Mouse (Mus musculus): ENCODE data around the gene Mogs. TPM values are rescaled to one million over a fixed set of nuclear protein-coding genes. Genes with fewer than 3 reads are reported as not detected.

Mogs gene
- polyA plus RNA-seq, 1 experiment from 2014 or later, result 8.8 TPM

DNA sequence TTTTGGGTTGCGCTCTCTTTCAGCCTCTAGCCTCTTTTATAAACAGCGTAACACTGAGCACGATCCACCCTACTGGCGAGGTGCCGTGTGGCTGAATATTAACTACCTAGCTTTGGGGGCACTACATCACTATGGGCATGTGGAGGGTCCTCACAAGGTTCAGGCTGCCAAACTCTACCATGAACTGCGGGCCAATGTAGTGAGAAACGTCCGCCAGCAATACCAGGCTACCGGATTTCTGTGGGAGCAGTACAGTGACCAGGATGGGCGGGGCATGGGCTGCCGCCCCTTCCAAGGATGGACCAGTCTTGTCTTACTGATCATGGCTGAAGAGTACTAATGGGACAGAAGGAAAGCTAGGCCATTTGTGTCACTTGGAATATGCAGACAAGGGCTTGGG is 3.1 kb downstream of the Mogs start:
- no peaks in the 10 kb centered on the region for H3K9me3 ChIP-seq (ENCODE audit: control insufficient read depth, low read length)
- 80% methylated on average over 11 of the region's 11 CpGs for WGBS
- no peaks in the 10 kb centered on the region for H3K27me3 ChIP-seq (replicated peaks; ENCODE audit: control insufficient read depth, insufficient read depth, low read length)
- H3K9ac ChIP-seq (ENCODE audit: low read depth, low read length), result no peak overlapping the region
- ATAC-seq, result no peak
- no peak overlapping the region for H3K4me2 ChIP-seq (ENCODE audit: low read depth, low read length)
- H3K27ac ChIP-seq (ENCODE audit: low read length), result no peak overlapping the region
- H3K4me1 ChIP-seq (ENCODE audit: control insufficient read depth, insufficient read depth, low read length), result peaks cover 37% of the 10 kb centered on the region
- no peaks in the 10 kb centered on the region; the same call in 1 of the 2 replicates for H3K36me3 ChIP-seq (ENCODE audit: control insufficient read depth, insufficient read depth, low read length)
- H3K4me3 ChIP-seq (ENCODE audit: low read length), result no peak overlapping the region

DNA sequence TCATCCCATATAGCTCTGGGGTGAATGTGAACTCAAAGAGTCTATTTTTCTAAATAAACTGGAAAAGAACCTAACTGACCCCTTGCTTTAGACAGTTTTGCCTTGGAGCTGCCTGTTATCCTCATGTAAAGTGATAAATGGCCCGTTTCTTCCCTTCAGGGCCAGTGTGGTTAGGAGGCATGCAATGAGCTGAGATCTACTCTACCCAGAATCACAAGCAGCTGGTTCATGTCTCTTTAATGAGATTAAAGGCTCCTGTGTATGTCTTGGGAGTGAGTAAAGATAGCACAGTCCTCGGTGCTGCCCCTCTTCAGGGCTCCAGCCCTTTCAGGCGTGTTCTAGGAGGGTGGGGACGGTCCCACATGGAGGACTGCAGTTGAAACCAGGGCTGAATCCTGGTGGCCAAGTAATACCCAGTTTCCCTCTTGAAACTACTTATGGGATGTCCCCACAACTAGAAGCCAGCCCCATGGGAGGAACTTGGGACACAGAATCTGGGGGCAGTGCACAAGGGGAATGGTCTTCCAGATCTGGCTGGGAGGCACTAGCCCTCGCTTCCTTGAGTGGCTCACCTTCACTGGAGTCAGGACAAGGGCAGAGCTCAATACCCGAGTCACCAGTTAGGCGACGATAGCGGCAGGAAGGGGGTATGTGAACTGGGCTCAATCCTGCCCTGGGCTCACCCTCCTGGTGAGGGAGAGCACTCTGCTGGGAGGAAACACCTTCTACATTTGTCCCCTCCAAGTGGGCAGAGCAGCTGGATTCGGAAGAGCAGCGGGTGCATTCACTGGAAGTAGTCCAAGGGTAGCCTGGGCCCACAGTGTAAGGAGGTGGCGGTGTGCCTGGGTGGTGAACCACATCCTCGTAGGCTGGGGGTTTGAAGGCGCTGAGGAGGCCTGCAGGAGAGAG is 3.8 kb downstream of the Mogs start:
- 78% methylated on average over 14 of the region's 14 CpGs for WGBS
- no peaks in the 10 kb centered on the region; the same call in 1 of the 2 replicates for H3K36me3 ChIP-seq (ENCODE audit: control insufficient read depth, insufficient read depth, low read length)
- H3K27ac ChIP-seq (ENCODE audit: low read length), result no peak overlapping the region
- H3K4me3 ChIP-seq (ENCODE audit: low read length), result no peak overlapping the region
- no peak overlapping the region for H3K4me2 ChIP-seq (ENCODE audit: low read depth, low read length)
- H3K9ac ChIP-seq (ENCODE audit: low read depth, low read length), result peak overlapping the region; percentile 81; the same call in 1 of the 2 replicates
- H3K27me3 ChIP-seq (replicated peaks; ENCODE audit: control insufficient read depth, insufficient read depth, low read length), result no peaks in the 10 kb centered on the region
- H3K4me1 ChIP-seq (ENCODE audit: control insufficient read depth, insufficient read depth, low read length), result peaks cover 41% of the 10 kb centered on the region
- ATAC-seq, result no peak
- H3K9me3 ChIP-seq (ENCODE audit: control insufficient read depth, low read length), result no peaks in the 10 kb centered on the region

- no peak for ATAC-seq
Observed at GRCm38 (mm10) chr6:83119734-83120051, 4.4 kb downstream of the Mogs start.

GRCm38 (mm10) chr6:83120930-83121862 is 5.9 kb downstream of the Mogs start, which contains the start of gene Wbp1:
Wbp1 (minus strand) TSS chr6:83121559.
- Histone ChIP-seq H3K9ac (ENCODE audit: low read depth, low read length) (peak within 1 kb of the TSS; percentile 89), H3K27ac (ENCODE audit: low read length) (peak within 1 kb of the TSS; percentile 96), H3K4me1 (ENCODE audit: control insufficient read depth, insufficient read depth, low read length) (peaks cover 36% of the 10 kb centered on the region), H3K36me3 (ENCODE audit: control insufficient read depth, insufficient read depth, low read length) (no peaks in the 10 kb centered on the region; the same call in 1 of the 2 replicates), H3K4me2 (ENCODE audit: low read depth, low read length) (peak within 1 kb of the TSS; percentile 99), H3K4me3 (ENCODE audit: low read length) (peak within 1 kb of the TSS; percentile 74), H3K27me3 (replicated peaks; ENCODE audit: control insufficient read depth, insufficient read depth, low read length) (no peaks in the 10 kb centered on the region), H3K9me3 (ENCODE audit: control insufficient read depth, low read length) (no peaks in the 10 kb centered on the region)
- ATAC-seq, result peak; percentile 94
- WGBS, result under 1% methylated on average over 38 of the region's 38 CpGs

More at GRCm38 (mm10) chr6:83119734-83120051, 4.4 kb downstream of the Mogs start:
- no peaks in the 10 kb centered on the region for H3K9me3 ChIP-seq (ENCODE audit: control insufficient read depth, low read length)
- peak overlapping the region; percentile 74; the same call in 1 of the 2 replicates for H3K4me3 ChIP-seq (ENCODE audit: low read length)
- peak overlapping the region; percentile 81; the same call in 1 of the 2 replicates for H3K9ac ChIP-seq (ENCODE audit: low read depth, low read length)
- no peaks in the 10 kb centered on the region; the same call in 1 of the 2 replicates for H3K36me3 ChIP-seq (ENCODE audit: control insufficient read depth, insufficient read depth, low read length)
- peak overlapping the region; percentile 90; the same call in 1 of the 2 replicates for H3K4me2 ChIP-seq (ENCODE audit: low read depth, low read length)
- WGBS, result 76% methylated on average over 7 of the region's 7 CpGs
- no peaks in the 10 kb centered on the region for H3K27me3 ChIP-seq (replicated peaks; ENCODE audit: control insufficient read depth, insufficient read depth, low read length)
- H3K27ac ChIP-seq (ENCODE audit: low read length), result no peak overlapping the region
- peaks cover 41% of the 10 kb centered on the region for H3K4me1 ChIP-seq (ENCODE audit: control insufficient read depth, insufficient read depth, low read length)

- H3K27ac ChIP-seq (ENCODE audit: low read length), result peak overlapping the region; percentile 96
- peak overlapping the region; percentile 74 for H3K4me3 ChIP-seq (ENCODE audit: low read length)
- peak overlapping the region; percentile 89 for H3K9ac ChIP-seq (ENCODE audit: low read depth, low read length)
- ATAC-seq, result no peak; the same call in 1 of the 2 replicates
- no peaks in the 10 kb centered on the region for H3K9me3 ChIP-seq (ENCODE audit: control insufficient read depth, low read length)
- H3K27me3 ChIP-seq (replicated peaks; ENCODE audit: control insufficient read depth, insufficient read depth, low read length), result no peaks in the 10 kb centered on the region
- H3K4me2 ChIP-seq (ENCODE audit: low read depth, low read length), result peak overlapping the region; percentile 99
- 1% methylated on average over 44 of the region's 52 CpGs for WGBS
- peaks cover 31% of the 10 kb centered on the region for H3K4me1 ChIP-seq (ENCODE audit: control insufficient read depth, insufficient read depth, low read length)
- no peaks in the 10 kb centered on the region; the same call in 1 of the 2 replicates for H3K36me3 ChIP-seq (ENCODE audit: control insufficient read depth, insufficient read depth, low read length)
Observed at GRCm38 (mm10) chr6:83121863-83122710, 6.8 kb downstream of the Mogs start.

DNA sequence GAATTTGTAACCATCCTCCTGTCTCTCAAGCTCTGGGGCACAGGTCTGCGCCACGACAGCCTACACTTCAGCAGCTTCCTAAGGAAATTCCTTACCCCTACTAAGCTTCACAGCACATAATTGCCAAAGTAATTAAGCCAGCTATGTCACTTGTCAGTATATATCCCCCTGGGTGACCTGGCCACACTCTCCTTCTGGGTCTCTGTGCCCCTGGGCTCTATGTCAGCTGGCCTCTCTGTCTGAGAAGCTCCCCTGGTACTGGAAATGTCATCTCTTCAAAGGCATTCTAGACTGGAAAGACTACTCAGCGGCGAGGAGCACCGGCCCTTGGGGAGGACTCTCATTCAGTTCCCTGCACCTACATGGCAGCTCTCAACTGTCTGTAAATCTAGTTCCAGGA is 7.7 kb downstream of the Mogs start:
- Histone ChIP-seq H3K27me3 (replicated peaks; ENCODE audit: control insufficient read depth, insufficient read depth, low read length) (no peaks in the 10 kb centered on the region), H3K36me3 (ENCODE audit: control insufficient read depth, insufficient read depth, low read length) (no peaks in the 10 kb centered on the region; the same call in 1 of the 2 replicates), H3K27ac (ENCODE audit: low read length) (no peak overlapping the region), H3K4me1 (ENCODE audit: control insufficient read depth, insufficient read depth, low read length) (peaks cover 31% of the 10 kb centered on the region), H3K9ac (ENCODE audit: low read depth, low read length) (no peak overlapping the region), H3K9me3 (ENCODE audit: control insufficient read depth, low read length) (no peaks in the 10 kb centered on the region), H3K4me3 (ENCODE audit: low read length) (no peak overlapping the region), H3K4me2 (ENCODE audit: low read depth, low read length) (no peak overlapping the region)
- ATAC-seq, result no peak
- WGBS, result 86% methylated on average over 5 of the region's 5 CpGs

- Histone ChIP-seq H3K9ac (ENCODE audit: low read depth, low read length) (peak overlapping the region; percentile 84), H3K4me3 (ENCODE audit: low read length) (peak overlapping the region; percentile 75), H3K27me3 (replicated peaks; ENCODE audit: control insufficient read depth, insufficient read depth, low read length) (no peaks in the 10 kb centered on the region), H3K4me1 (ENCODE audit: control insufficient read depth, insufficient read depth, low read length) (peaks cover 30% of the 10 kb centered on the region), H3K9me3 (ENCODE audit: control insufficient read depth, low read length) (no peaks in the 10 kb centered on the region), H3K4me2 (ENCODE audit: low read depth, low read length) (peak overlapping the region; percentile 62), H3K36me3 (ENCODE audit: control insufficient read depth, insufficient read depth, low read length) (no peaks in the 10 kb centered on the region), H3K27ac (ENCODE audit: low read length) (peak overlapping the region; percentile 53)
- under 1% methylated on average over 30 of the region's 30 CpGs for WGBS
- ATAC-seq, result peak; percentile 7
Observed at GRCm38 (mm10) chr6:83124851-83125312, 9.6 kb downstream of the Mogs start.

- 23% methylated on average over 5 of the region's 5 CpGs for WGBS
- peak within 1 kb of the TSS; percentile 53 for H3K27ac ChIP-seq (ENCODE audit: low read length)
- ATAC-seq, result no peak
Observed at GRCm38 (mm10) chr6:83125331-83125730, 10.0 kb downstream of the Mogs start, which contains the start of gene Ino80b. Ino80b (minus strand) TSS chr6:83125431.

More at GRCm38 (mm10) chr6:83125331-83125730, 10.0 kb downstream of the Mogs start, which contains the start of gene Ino80b:
- Histone ChIP-seq H3K27me3 (replicated peaks; ENCODE audit: control insufficient read depth, insufficient read depth, low read length) (no peaks in the 10 kb centered on the region), H3K9me3 (ENCODE audit: control insufficient read depth, low read length) (no peaks in the 10 kb centered on the region), H3K4me1 (ENCODE audit: control insufficient read depth, insufficient read depth, low read length) (peaks cover 25% of the 10 kb centered on the region), H3K4me2 (ENCODE audit: low read depth, low read length) (peak within 1 kb of the TSS; percentile 62), H3K9ac (ENCODE audit: low read depth, low read length) (peak within 1 kb of the TSS; percentile 84), H3K36me3 (ENCODE audit: control insufficient read depth, insufficient read depth, low read length) (no peaks in the 10 kb centered on the region), H3K4me3 (ENCODE audit: low read length) (peak within 1 kb of the TSS; percentile 75)
